Mouse (Mus musculus) cerebellum, adult 2 months (tissue): Measurements from ENCODE around the gene Zbtb3. TPM values are rescaled to one million over a fixed set of nuclear protein-coding genes. Genes with fewer than 3 reads are reported as not detected.
A peak's percentile ranks its signal among the peaks of the same experiment; 100 is the strongest.

ENCODE experiments used
- DNase-seq, 2 experiments: peaks; one replicate each; pipeline ENCODE4 v3.0.0; 2021
- H3K27ac ChIP-seq: fragments of 200-500 bp; 2 replicates; pipeline ENCODE4 v1.5.1; 2012; ENCODE audit warnings: low read length, control low read depth, inconsistent platforms; ENCODE audit not compliant: insufficient read depth
- H3K27me3 ChIP-seq: fragments of 200-500 bp; 2 replicates; pipeline ENCODE4 v1.6.1; 2012; ENCODE audit warnings: inconsistent platforms, mild to moderate bottlenecking, low read length, moderate library complexity; ENCODE audit not compliant: control insufficient read depth, insufficient read depth
- H3K4me1 ChIP-seq: fragments of 200-500 bp; 2 replicates; pipeline ENCODE4 v1.6.1; 2011; ENCODE audit warnings: low read length; ENCODE audit not compliant: control insufficient read depth, insufficient read depth
- H3K4me3 ChIP-seq: fragments of 200-500 bp; replicated peaks from 2 replicates; pipeline ENCODE3; 2011; ENCODE audit warnings: mild to moderate bottlenecking, low read depth, low read length, control low read depth; ENCODE audit not compliant: insufficient read depth
- CTCF ChIP-seq: fragments of 200-500 bp; IDR thresholded peaks from 2 replicates; pipeline ENCODE4 v1.5.1; 2011; ENCODE audit warnings: low read depth, mild to moderate bottlenecking, control low read depth, low read length, moderate library complexity, borderline replicate concordance; ENCODE audit not compliant: insufficient read depth
- POLR2A ChIP-seq: fragments of 200-500 bp; IDR thresholded peaks from 2 replicates; pipeline ENCODE4 v1.6.1; 2011; ENCODE audit warnings: low read length, control low read depth, borderline replicate concordance; ENCODE audit not compliant: insufficient read depth
- WGBS: fragments of 180-500 bp; shearing (Covaris S2); methylation state at CpG from one replicate; pipeline ENCODE4 v1.1.7; 2018; 5-methylcytosine and 5-hydroxymethylcytosine counted together
- polyA plus RNA-seq: library from polyadenylated mRNA; depleted of rRNA; stranded (reverse); fragments of >200 nt; gene quantifications from 2 replicates; pipeline ENCODE4 v1.2.3, GENCODE M21; 2012

Zbtb3 gene
- polyA plus RNA-seq, 1 experiment = 3.7 TPM

GRCm38 (mm10) chr19:8838041-8838730 is 35.8 kb downstream of the Zbtb3 start:
- 0 out of 2 replicates have a peak, but pooled peaks have one; percentile 0 for TF ChIP-seq CTCF
- TF ChIP-seq POLR2A = no peak
- Histone ChIP-seq H3K27me3 (no peaks in the 10 kb centered on the region), H3K4me3 (peak overlapping the region; percentile 78), H3K27ac (peak overlapping the region; percentile 92), H3K4me1 (no peaks in the 10 kb centered on the region)
- WGBS = 3% methylated on average over 15 of the region's 15 CpGs
- DNase-seq = peak; percentile 68 to 70

GRCm38 (mm10) chr19:8839103-8839907 is 37.0 kb downstream of the Zbtb3 start, which contains the start of gene Gng3:
TSS of gene Gng3 (minus strand) at chr19:8839194.
- WGBS = 11% methylated on average over 11 of the region's 11 CpGs
- peak; percentile 91 to 94 for DNase-seq
- Histone ChIP-seq H3K27me3 (no peaks in the 10 kb centered on the region), H3K27ac (peak within 1 kb of the TSS; percentile 92), H3K4me3 (peak within 1 kb of the TSS; percentile 78), H3K4me1 (no peaks in the 10 kb centered on the region)
- no peak for TF ChIP-seq CTCF
- peak; percentile 79; the same call in 1 of the 2 replicates for TF ChIP-seq POLR2A

GRCm38 (mm10) chr19:8839908-8840791 is 37.8 kb downstream of the Zbtb3 start:
- H3K4me3 ChIP-seq = peak overlapping the region; percentile 78
- H3K27ac ChIP-seq = peak overlapping the region; percentile 92
- TF ChIP-seq POLR2A (peak; percentile 45; the same call in 1 of the 2 replicates), CTCF (no peak)
- no peaks in the 10 kb centered on the region for H3K27me3 ChIP-seq
- no peaks in the 10 kb centered on the region for H3K4me1 ChIP-seq
- peak; percentile 88 to 89 for DNase-seq
- 3% methylated on average over 29 of the region's 29 CpGs for WGBS

- 46% methylated on average over 7 of the region's 7 CpGs for WGBS
- DNase-seq = peak; percentile 35 to 36
- Histone ChIP-seq H3K4me1 (no peaks in the 10 kb centered on the region), H3K27ac (peak overlapping the region; percentile 92), H3K27me3 (no peaks in the 10 kb centered on the region), H3K4me3 (peak overlapping the region; percentile 78)
- no peak for TF ChIP-seq POLR2A
- no peak for TF ChIP-seq CTCF
These were observed 38.7 kb downstream of the Zbtb3 start for GRCm38 (mm10) chr19:8841012-8841411.

GRCm38 (mm10) chr19:8842961-8843360 is 40.6 kb downstream of the Zbtb3 start:
- H3K4me1 ChIP-seq = no peaks in the 10 kb centered on the region
- no peak overlapping the region for H3K4me3 ChIP-seq
- WGBS = 85% methylated on average over 6 of the region's 6 CpGs
- H3K27ac ChIP-seq = no peak overlapping the region
- no peaks in the 10 kb centered on the region for H3K27me3 ChIP-seq
- TF ChIP-seq CTCF (no peak), POLR2A (no peak)
- no peak for DNase-seq

GRCm38 (mm10) chr19:8844371-8845129 is 42.2 kb downstream of the Zbtb3 start:
- TF ChIP-seq CTCF = peak; percentile 61; the same call in 1 of the 2 replicates
- no peak for TF ChIP-seq POLR2A
- H3K27me3 ChIP-seq = no peaks in the 10 kb centered on the region
- peak; percentile 69 to 71 for DNase-seq
- no peak overlapping the region for H3K4me3 ChIP-seq
- H3K4me1 ChIP-seq = no peaks in the 10 kb centered on the region
- H3K27ac ChIP-seq = no peak overlapping the region
- 38% methylated on average over 5 of the region's 5 CpGs for WGBS

GRCm38 (mm10) chr19:8848356-8848755 is 46.0 kb downstream of the Zbtb3 start:
- no peaks in the 10 kb centered on the region for H3K4me1 ChIP-seq
- H3K4me3 ChIP-seq = no peak overlapping the region
- whole genome bisulfite sequencing = 88% methylated on average over 5 of the region's 5 CpGs
- TF ChIP-seq POLR2A (no peak), CTCF (no peak)
- DNase-seq = no peak
- no peaks in the 10 kb centered on the region for H3K27me3 ChIP-seq
- H3K27ac ChIP-seq = no peak overlapping the region
